Mouse (Mus musculus): ENCODE results near the gene Zfp408.

- TF ChIP-seq CTCF (conservative IDR thresholded peaks at IDR 0.05; ENCODE audit: insufficient read depth, insufficient read length, low read depth, low read length) (no peak), POLR2A (IDR thresholded peaks at IDR 0.05; ENCODE audit: low read depth, low read length) (no peak)
Measured at GRCm38 (mm10) chr2:91674895-91675294, 25.3 kb upstream of the Zfp408 start.
